Mouse (Mus musculus) left cerebral cortex, postnatal 14 days (tissue): Measurements from ENCODE around the gene Cacna1h. TPM values are rescaled to one million over a fixed set of nuclear protein-coding genes. Genes with fewer than 3 reads are reported as not detected.

ENCODE experiments used
- DNase-seq, 2 experiments: peaks; one replicate each; pipeline ENCODE4 v3.0.0; 2021 to 2022; ENCODE audit warnings: low spot score in 2 of 2, mixed read lengths in 1 of 2
- intact Hi-C: fragments of 180-260 bp; cut with DNase I; formaldehyde crosslinking; loops from one replicate; pipeline ENCODE4 v1.15.1; 2025
- total RNA-seq, 2 experiments: library from RNA; stranded (reverse); gene quantifications; 2 replicates each; pipeline ENCODE4 v1.2.3; 2021

Gene Cacna1h
- total RNA-seq, 2 experiments from 2014 or later = 42.1 to 43.2 TPM

DNA sequence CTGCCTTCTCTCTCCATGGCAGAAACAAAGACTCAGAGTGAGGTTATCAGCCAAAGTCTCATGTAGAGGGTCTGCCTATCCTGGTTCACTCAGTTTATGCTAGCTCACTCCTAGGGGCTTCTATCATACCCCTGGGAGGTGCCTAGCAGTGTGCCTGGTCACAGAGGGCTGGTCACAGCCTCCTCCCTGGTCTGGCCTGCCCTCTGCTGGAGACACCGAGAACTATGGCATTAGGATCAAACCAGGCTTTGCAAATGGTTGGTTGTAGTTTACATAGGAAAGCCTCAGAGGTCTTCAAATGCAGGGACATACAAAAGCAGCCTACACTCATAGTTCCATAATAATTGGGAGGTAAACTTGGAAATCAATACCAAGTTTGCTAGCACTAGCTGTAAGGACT is 69.9 kb downstream of the Cacna1h start:
- intact Hi-C loops = loop anchor here (2.0 kb wide), 1 partner anchor 29 kb away; no protein-coding TSS in a partner anchor

GRCm38 (mm10) chr17:25361291-25361690 is 72.3 kb downstream of the Cacna1h start:
- intact Hi-C loops = no loop called here
- DNase-seq = no peak

More for the DNA sequence above, 69.9 kb downstream of the Cacna1h start:
- peak; percentile 34 to 49 for DNase-seq

DNA sequence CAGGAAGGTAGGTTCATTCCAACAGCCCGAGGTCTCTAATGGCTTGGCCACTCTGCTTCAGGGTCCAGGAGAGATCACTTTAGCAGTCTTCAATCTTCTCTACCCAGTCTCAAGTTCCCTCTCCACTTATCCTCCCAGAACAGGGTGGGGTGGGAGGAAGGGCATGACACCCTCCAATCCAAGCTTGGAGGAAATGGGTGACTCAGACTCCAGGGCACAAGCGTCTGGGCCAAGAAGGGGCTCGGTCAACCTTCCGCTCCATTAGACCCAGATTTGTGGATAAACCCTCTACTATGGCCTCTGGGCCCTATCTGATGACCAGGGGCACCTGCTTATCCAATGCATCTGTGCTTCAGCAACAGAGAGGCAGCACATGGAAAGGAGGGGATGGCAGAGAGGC is 88.1 kb downstream of the Cacna1h start, which contains the start of gene Tpsab1:
Tpsab1 (minus strand) TSS at position 101 of the 400 bp plus-strand sequence.
- intact Hi-C loops = no loop called here
- no peak for DNase-seq

- no peak for DNase-seq
- intact Hi-C loops = no loop called here
Measured at GRCm38 (mm10) chr17:25341490-25341889, 92.1 kb downstream of the Cacna1h start.

GRCm38 (mm10) chr17:25340003-25340402 is 93.6 kb downstream of the Cacna1h start:
- no peak for DNase-seq

GRCm38 (mm10) chr17:25338218-25338617 is 95.4 kb downstream of the Cacna1h start:
- intact Hi-C loops = no loop called here
- no peak for DNase-seq

More at GRCm38 (mm10) chr17:25340003-25340402, 93.6 kb downstream of the Cacna1h start:
- intact Hi-C loops = no loop called here

DNA sequence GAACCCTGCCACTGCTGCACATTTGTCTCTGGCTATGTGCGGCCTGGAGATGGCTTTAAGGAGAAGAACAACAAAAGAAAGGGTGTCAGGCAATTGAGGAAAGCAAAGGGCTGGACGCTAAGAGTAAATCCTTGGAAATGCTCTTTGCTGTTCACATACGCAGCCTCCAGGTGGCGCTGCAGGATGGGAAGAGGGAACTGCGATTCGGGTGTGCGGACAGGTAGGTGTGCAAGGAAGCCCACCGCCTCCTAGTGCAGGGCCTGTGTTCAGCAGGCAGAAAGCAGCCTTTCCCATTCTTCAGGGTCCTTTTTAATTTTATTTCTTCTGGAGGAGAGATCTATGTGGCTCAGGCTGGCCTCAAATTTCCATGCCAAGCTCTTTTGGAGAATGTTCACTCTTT is 99.6 kb downstream of the Cacna1h start:
- DNase-seq = peak; percentile 62 to 74
- intact Hi-C loops = loop anchor here (2.0 kb wide), 2 partner anchors 29 to 137 kb away; no protein-coding TSS in a partner anchor

DNA sequence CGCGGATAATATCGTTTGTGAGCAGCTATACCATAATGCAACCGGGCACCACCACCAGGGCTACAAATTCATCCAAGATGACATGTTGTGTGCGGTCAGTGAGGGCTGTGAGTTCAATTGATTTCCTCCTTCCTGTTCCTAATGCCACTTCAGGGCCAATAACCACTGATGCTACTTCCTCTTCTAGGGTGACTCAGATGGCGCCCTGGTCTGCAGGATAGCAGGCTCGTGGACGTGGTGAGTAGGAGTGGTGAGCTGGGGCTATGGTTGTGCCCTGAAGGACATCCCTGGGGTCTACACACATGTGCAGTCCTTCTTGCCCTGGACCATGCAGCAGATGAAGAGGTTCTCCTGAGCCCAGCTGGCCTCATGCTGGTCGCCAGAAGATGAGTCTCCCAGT is 101.3 kb downstream of the Cacna1h start:
- intact Hi-C loops = no loop called here
- DNase-seq = no peak

Other genes with a start within 250 kb of the Cacna1h start
- gene BC003965, start 249.2 kb downstream of the Cacna1h start, total RNA-seq = 10 to 100 TPM; 18.4 to 20.0 TPM
- 10 to 100 TPM; 33.4 to 38.6 TPM for gene Unkl, start 245.4 kb downstream of the Cacna1h start, total RNA-seq
- 10 to 100 TPM; 72.2 to 73.5 TPM for gene Gnptg, start 193.7 kb downstream of the Cacna1h start, total RNA-seq
- 10 to 100 TPM; 25.0 to 27.2 TPM for gene Tsr3, start 193.6 kb downstream of the Cacna1h start, total RNA-seq
- 10 to 100 TPM; 15.2 to 23.8 TPM for gene Baiap3, start 177.4 kb downstream of the Cacna1h start, total RNA-seq
- 100 to 1,000 TPM; 211 to 216 TPM for gene Ube2i, start 159.2 kb downstream of the Cacna1h start, total RNA-seq
- not detected for gene Prss34, start 135.4 kb downstream of the Cacna1h start, total RNA-seq
- gene Prss28, start 125.1 kb downstream of the Cacna1h start, total RNA-seq = not detected
- gene Prss29, start 115.1 kb downstream of the Cacna1h start, total RNA-seq = not detected
- not detected for gene Tpsab1, start 88.2 kb downstream of the Cacna1h start, total RNA-seq
- gene Tpsb2, start 67.5 kb downstream of the Cacna1h start, total RNA-seq = under 1 TPM in 1 of 2 experiments, not detected in 1; 0.26 TPM
- not detected for gene Tpsg1, start 64.5 kb downstream of the Cacna1h start, total RNA-seq
- 1 to 10 TPM; 1.5 to 3.8 TPM for gene Tekt4, start 20.8 kb upstream of the Cacna1h start, total RNA-seq
- gene Sstr5, start 63.5 kb upstream of the Cacna1h start, total RNA-seq = under 1 TPM; 0.15 to 0.26 TPM
- gene Sox8, start 136.9 kb upstream of the Cacna1h start, total RNA-seq = 10 to 100 TPM; 62.2 to 70.1 TPM
- 10 to 100 TPM; 22.1 to 23.4 TPM for gene Lmf1, start 145.3 kb upstream of the Cacna1h start, total RNA-seq